Mouse (Mus musculus) hindbrain, embryonic 10.5 days (tissue): ENCODE measurements around the gene Psen2. TPM values are rescaled to one million over a fixed set of nuclear protein-coding genes. Genes with fewer than 3 reads are reported as not detected.

Experiments
- DNase-seq: peaks from one replicate; pipeline ENCODE4 v3.0.0-alpha.2; 2017; ENCODE audit warnings: low spot score
- H3K27ac ChIP-seq: fragments of 300-500 bp; sonication (generic); 2 replicates; pipeline ENCODE4 v1.5.1; 2016; ENCODE audit warnings: mild to moderate bottlenecking, moderate library complexity
- H3K27me3 ChIP-seq: fragments of 300-500 bp; sonication (generic); 2 replicates; pipeline ENCODE4 v1.6.1; 2016; ENCODE audit warnings: mild to moderate bottlenecking; ENCODE audit not compliant: poor library complexity, insufficient read depth, severe bottlenecking
- H3K36me3 ChIP-seq: fragments of 300-500 bp; sonication (generic); 2 replicates; pipeline ENCODE4 v1.6.1; 2016; ENCODE audit warnings: mild to moderate bottlenecking, moderate library complexity
- H3K4me1 ChIP-seq: fragments of 300-500 bp; sonication (generic); replicated peaks from 2 replicates; pipeline ENCODE4 v1.6.1; 2016; ENCODE audit warnings: mild to moderate bottlenecking
- H3K4me3 ChIP-seq: fragments of 300-500 bp; sonication (generic); 2 replicates; pipeline ENCODE4 v1.5.1; 2016; ENCODE audit warnings: mild to moderate bottlenecking, moderate library complexity
- H3K9me3 ChIP-seq: fragments of 300-500 bp; sonication (generic); 2 replicates; pipeline ENCODE4 v1.6.1; 2016; ENCODE audit warnings: mild to moderate bottlenecking, moderate library complexity
- WGBS: fragments of 180-500 bp; shearing (Covaris S2); methylation state at CpG from one replicate; pipeline ENCODE4 v1.1.7; 2016; 5-methylcytosine and 5-hydroxymethylcytosine counted together
- polyA plus RNA-seq: library from polyadenylated mRNA; unstranded; fragments of >200 nt; fragmentation: Nextera tagmentation; extraction: Ambion mirVana; gene quantifications from 2 replicates; pipeline ENCODE4 v1.2.1, GENCODE M21; 2016

Psen2 gene
- polyA plus RNA-seq, 1 experiment from 2014 or later, result 8.3 TPM

GRCm38 (mm10) chr1:180289788-180290187 lies 26.6 kb upstream of the Psen2 start:
- DNase-seq, result no peak
- Histone ChIP-seq H3K36me3 (no peaks in the 10 kb centered on the region), H3K27me3 (no peaks in the 10 kb centered on the region), H3K4me1 (peaks cover 21% of the 10 kb centered on the region), H3K27ac (peak overlapping the region; percentile 37), H3K4me3 (no peak overlapping the region), H3K9me3 (no peaks in the 10 kb centered on the region)
- 84% methylated on average over 5 of the region's 5 CpGs for WGBS

DNA sequence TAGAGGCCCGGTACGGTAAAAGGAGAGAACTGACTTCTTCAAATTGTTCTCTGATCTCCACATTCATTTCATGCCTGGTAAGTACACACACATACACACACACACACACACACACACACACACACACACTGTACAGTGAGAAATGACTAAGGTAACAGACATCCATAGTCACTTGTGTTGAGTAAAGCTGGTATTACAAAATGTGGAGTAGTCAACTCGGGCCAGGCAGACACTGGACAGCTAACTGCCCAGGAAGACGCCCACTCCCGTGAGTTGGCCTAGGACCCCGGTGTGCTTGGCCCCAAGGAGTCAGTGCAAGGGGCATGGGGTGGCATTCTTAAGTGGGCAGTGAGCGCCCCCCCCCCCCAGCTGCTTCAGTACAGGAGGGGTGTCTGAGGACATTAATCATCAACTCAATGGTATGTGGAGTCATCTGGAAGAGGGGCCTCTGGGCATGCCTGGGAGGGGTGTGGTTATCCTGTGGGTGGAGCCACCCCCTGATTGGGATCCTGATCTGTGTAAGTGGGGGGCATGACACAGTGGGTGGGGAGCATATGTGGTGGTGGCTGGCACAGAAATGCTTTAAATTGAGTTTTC lies 25.7 kb upstream of the Psen2 start:
- DNase-seq, result no peak
- Histone ChIP-seq H3K27me3 (no peaks in the 10 kb centered on the region), H3K4me3 (no peak overlapping the region), H3K36me3 (no peaks in the 10 kb centered on the region), H3K9me3 (no peaks in the 10 kb centered on the region), H3K27ac (peak overlapping the region; percentile 37), H3K4me1 (peaks cover 30% of the 10 kb centered on the region)
- 87% methylated on average over 7 of the region's 7 CpGs for WGBS

DNA sequence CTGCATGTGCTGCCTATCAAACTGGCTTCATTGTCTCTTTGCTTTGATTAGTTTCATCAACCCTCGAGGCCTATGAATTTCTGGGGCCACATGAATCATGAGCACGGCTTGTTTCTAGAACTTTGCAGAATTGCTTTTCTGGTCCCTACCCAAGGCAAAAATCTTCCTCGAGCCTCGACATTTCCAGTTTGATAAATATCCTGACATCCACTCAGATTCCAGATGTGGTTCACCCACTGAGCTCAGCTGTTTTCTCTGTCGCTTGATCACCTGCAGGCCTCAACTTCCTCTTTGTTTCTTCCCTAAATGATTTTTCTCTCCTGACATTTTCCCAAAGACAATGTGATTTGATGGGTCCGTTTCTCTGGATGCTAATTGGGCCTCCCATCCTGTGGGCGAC lies 25.0 kb upstream of the Psen2 start:
- no peak overlapping the region for H3K4me3 ChIP-seq
- H3K27me3 ChIP-seq, result no peaks in the 10 kb centered on the region
- no peak overlapping the region for H3K27ac ChIP-seq
- H3K4me1 ChIP-seq, result peaks cover 36% of the 10 kb centered on the region
- 90% methylated on average over 7 of the region's 7 CpGs for WGBS
- H3K36me3 ChIP-seq, result no peaks in the 10 kb centered on the region
- no peak for DNase-seq
- H3K9me3 ChIP-seq, result no peaks in the 10 kb centered on the region

GRCm38 (mm10) chr1:180286081-180286831 lies 23.0 kb upstream of the Psen2 start:
- no peaks in the 10 kb centered on the region for H3K9me3 ChIP-seq
- H3K36me3 ChIP-seq, result no peaks in the 10 kb centered on the region
- no peak for DNase-seq
- H3K4me1 ChIP-seq, result peaks cover 36% of the 10 kb centered on the region
- peak overlapping the region; percentile 62 for H3K27ac ChIP-seq
- no peak overlapping the region for H3K4me3 ChIP-seq
- no peaks in the 10 kb centered on the region for H3K27me3 ChIP-seq
- 68% methylated on average over 15 of the region's 15 CpGs for WGBS

DNA sequence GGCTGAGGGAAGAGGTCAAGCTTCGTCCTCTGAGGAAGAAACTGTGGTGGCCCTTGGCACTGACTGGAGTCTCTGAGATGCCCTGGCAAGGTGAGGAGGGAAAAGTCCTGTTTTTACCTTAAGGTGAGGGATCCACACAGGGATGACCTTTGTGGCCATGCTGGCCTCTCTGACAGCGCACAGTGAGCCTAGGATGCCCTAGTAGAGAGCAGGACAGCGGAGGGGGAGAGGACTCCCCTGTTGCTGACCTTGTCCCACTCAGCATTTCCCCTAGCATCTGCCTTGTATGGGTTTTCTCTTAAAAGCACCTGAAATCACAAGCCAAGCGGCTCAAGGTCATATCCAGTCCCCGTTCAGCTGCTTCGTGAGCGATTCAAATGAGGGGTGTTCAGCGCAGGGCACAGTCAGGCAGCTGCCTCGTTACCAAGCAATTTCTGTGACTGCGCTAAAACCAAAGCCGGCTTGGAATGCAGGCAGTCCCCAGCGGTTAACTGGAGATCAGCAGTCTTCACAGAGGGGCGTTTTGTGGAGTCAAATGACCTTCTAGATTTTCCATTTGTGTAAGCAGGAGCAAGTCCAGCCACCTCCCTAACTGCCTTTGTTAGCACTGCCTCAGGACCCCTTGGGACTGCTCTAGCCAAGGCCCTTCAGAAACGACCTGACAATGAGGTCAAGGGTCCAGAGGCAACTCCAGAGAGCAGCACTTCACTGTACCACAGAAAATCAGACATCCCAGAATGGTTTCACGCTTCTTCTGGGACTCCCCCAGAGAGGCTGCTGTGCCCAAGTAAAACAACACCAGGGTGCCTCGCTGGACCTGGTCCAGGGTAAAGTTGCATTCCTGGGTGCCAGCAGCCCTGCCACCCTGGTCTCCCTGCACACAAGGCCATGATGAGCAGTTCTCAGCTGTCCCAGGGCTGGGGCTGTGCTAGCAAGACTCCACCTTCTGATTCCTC lies 20.9 kb upstream of the Psen2 start:
- Histone ChIP-seq H3K27me3 (no peaks in the 10 kb centered on the region), H3K9me3 (no peaks in the 10 kb centered on the region), H3K36me3 (no peaks in the 10 kb centered on the region), H3K4me3 (no peak overlapping the region), H3K27ac (peak overlapping the region; percentile 37), H3K4me1 (peaks cover 35% of the 10 kb centered on the region)
- DNase-seq, result peak; percentile 59
- WGBS, result 18% methylated on average over 16 of the region's 16 CpGs

- Histone ChIP-seq H3K9me3 (no peaks in the 10 kb centered on the region), H3K27ac (no peak overlapping the region)
Observed at GRCm38 (mm10) chr1:180282581-180282980, 19.3 kb upstream of the Psen2 start.

GRCm38 (mm10) chr1:180279648-180280047 lies 16.4 kb upstream of the Psen2 start:
- H3K4me3 ChIP-seq, result no peak overlapping the region
- no peaks in the 10 kb centered on the region for H3K36me3 ChIP-seq
- no peak overlapping the region for H3K27ac ChIP-seq
- H3K27me3 ChIP-seq, result no peaks in the 10 kb centered on the region
- peaks cover 17% of the 10 kb centered on the region for H3K4me1 ChIP-seq
- DNase-seq, result no peak
- 57% methylated on average over 7 of the region's 7 CpGs for WGBS
- no peaks in the 10 kb centered on the region for H3K9me3 ChIP-seq

More at GRCm38 (mm10) chr1:180282581-180282980, 19.3 kb upstream of the Psen2 start:
- Histone ChIP-seq H3K4me3 (no peak overlapping the region), H3K27me3 (no peaks in the 10 kb centered on the region), H3K36me3 (no peaks in the 10 kb centered on the region), H3K4me1 (peaks cover 33% of the 10 kb centered on the region)
- DNase-seq, result no peak
- whole genome bisulfite sequencing, result 58% methylated on average over 6 of the region's 6 CpGs

- Histone ChIP-seq H3K36me3 (no peaks in the 10 kb centered on the region), H3K27ac (no peak overlapping the region), H3K27me3 (no peaks in the 10 kb centered on the region), H3K4me3 (no peak overlapping the region), H3K9me3 (no peaks in the 10 kb centered on the region), H3K4me1 (peaks cover 4% of the 10 kb centered on the region; the same call in 1 of the 2 replicates)
- WGBS, result 75% methylated on average over 9 of the region's 9 CpGs
- no peak for DNase-seq
Observed at GRCm38 (mm10) chr1:180277563-180277962, 14.3 kb upstream of the Psen2 start.

GRCm38 (mm10) chr1:180274725-180275308 lies 11.6 kb upstream of the Psen2 start:
- Histone ChIP-seq H3K4me1 (peaks cover 4% of the 10 kb centered on the region; the same call in 1 of the 2 replicates), H3K27ac (no peak overlapping the region)
- 90% methylated on average over 10 of the region's 10 CpGs for WGBS

GRCm38 (mm10) chr1:180269033-180269432 lies 5.8 kb upstream of the Psen2 start:
- 93% methylated on average over 2 of the region's 2 CpGs for WGBS
- Histone ChIP-seq H3K27ac (peak overlapping the region; percentile 66; the same call in 1 of the 2 replicates), H3K4me3 (no peak overlapping the region), H3K4me1 (peaks cover 14% of the 10 kb centered on the region), H3K27me3 (peaks cover 22% of the 10 kb centered on the region), H3K36me3 (no peaks in the 10 kb centered on the region), H3K9me3 (no peaks in the 10 kb centered on the region)
- no peak for DNase-seq

More at GRCm38 (mm10) chr1:180274725-180275308, 11.6 kb upstream of the Psen2 start:
- H3K36me3 ChIP-seq, result no peaks in the 10 kb centered on the region
- no peaks in the 10 kb centered on the region for H3K27me3 ChIP-seq
- H3K4me3 ChIP-seq, result no peak overlapping the region
- no peak for DNase-seq
- H3K9me3 ChIP-seq, result no peaks in the 10 kb centered on the region

GRCm38 (mm10) chr1:180268249-180269031 lies 5.2 kb upstream of the Psen2 start:
- Histone ChIP-seq H3K4me3 (no peak overlapping the region), H3K27ac (peak overlapping the region; percentile 66; the same call in 1 of the 2 replicates), H3K27me3 (peaks cover 22% of the 10 kb centered on the region), H3K9me3 (no peaks in the 10 kb centered on the region), H3K4me1 (peaks cover 14% of the 10 kb centered on the region), H3K36me3 (no peaks in the 10 kb centered on the region)
- 15% methylated on average over 12 of the region's 12 CpGs for WGBS
- peak; percentile 88 for DNase-seq

DNA sequence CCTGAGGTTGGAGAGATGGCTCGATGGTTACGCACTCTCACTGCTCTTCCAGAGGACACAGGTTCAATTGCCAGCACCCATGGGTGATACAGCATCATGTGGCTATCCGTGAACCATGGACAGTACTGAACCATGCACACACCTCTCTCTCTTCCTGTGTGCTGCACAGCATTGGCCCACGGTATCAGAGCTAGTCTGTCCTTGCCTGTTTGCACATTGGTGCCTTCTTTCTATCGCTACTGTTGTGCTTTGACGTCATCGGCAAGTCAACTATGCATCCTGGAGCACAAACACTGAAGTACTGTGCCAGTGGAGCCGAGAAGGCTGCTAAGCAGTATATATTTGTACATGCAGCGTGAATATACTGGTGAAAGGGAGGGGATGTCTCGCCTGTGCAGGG lies 3.9 kb upstream of the Psen2 start:
- WGBS, result 76% methylated on average over 10 of the region's 10 CpGs

More for the DNA sequence above, 3.9 kb upstream of the Psen2 start:
- peaks cover 14% of the 10 kb centered on the region for H3K4me1 ChIP-seq
- peaks cover 22% of the 10 kb centered on the region for H3K27me3 ChIP-seq
- no peaks in the 10 kb centered on the region for H3K36me3 ChIP-seq
- H3K27ac ChIP-seq, result no peak overlapping the region
- no peaks in the 10 kb centered on the region for H3K9me3 ChIP-seq
- DNase-seq, result no peak
- no peak overlapping the region for H3K4me3 ChIP-seq
